Mouse (Mus musculus) ES-E14 (cell line): ENCODE results near the gene Tmem150a.

Experiments
- CHD2 ChIP-seq: IDR thresholded peaks from 2 replicates; pipeline ENCODE4 v1.6.1; 2014; ENCODE audit warnings: mild to moderate bottlenecking, low read depth, low read length, inconsistent platforms
- HCFC1 ChIP-seq: IDR thresholded peaks from 2 replicates; pipeline ENCODE4 v1.6.1; 2012; ENCODE audit warnings: low read length, inconsistent platforms, borderline replicate concordance; ENCODE audit not compliant: insufficient read depth
- MAFK ChIP-seq: IDR thresholded peaks from 2 replicates; pipeline ENCODE4 v1.6.1; 2014; ENCODE audit warnings: mild to moderate bottlenecking, low read depth, low read length, inconsistent platforms; ENCODE audit not compliant: insufficient read depth
- ZC3H11A ChIP-seq: IDR thresholded peaks from 2 replicates; pipeline ENCODE4 v1.6.1; 2012; ENCODE audit warnings: low read depth, mild to moderate bottlenecking, inconsistent platforms, low read length, borderline replicate concordance
- ZNF384 ChIP-seq: IDR thresholded peaks from 2 replicates; pipeline ENCODE4 v1.6.1; 2012; ENCODE audit warnings: low read depth, low read length, inconsistent platforms

DNA sequence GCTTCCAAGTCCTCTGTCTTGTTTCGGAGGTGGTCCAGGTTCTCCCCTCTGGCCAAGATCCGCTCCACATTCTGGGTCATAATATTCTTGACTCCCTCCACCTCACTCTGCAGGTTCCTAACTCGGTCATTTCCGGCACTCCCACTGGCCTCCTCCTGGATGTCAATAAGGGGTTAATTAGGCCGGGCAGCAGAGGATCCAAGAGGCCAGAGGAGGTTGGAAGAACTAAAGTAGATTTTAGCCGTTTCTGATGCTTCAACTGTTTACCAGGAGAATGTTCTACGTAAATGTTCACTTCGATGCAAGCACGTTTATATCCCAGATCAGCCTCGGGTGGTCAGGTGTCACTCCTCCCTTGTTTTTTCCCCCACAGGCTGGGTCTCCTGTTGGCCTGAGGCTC, 33.0 kb downstream of the Tmem150a start:
- TF ChIP-seq ZC3H11A = no peak
- TF ChIP-seq HCFC1 = no peak
- TF ChIP-seq CHD2 = no peak
- no peak for TF ChIP-seq ZNF384
- no peak for TF ChIP-seq MAFK
